Mouse (Mus musculus) megakaryocyte, embryonic 14.5 days (primary cell): Measurements from ENCODE around the gene Slc25a11. TPM values are rescaled to one million over a fixed set of nuclear protein-coding genes. Genes with fewer than 3 reads are reported as not detected.

Experiments
- H3K27me3 ChIP-seq: replicated peaks from 2 replicates; pipeline ENCODE3; 2012; ENCODE audit warnings: inconsistent platforms
- H3K36me3 ChIP-seq: replicated peaks from 2 replicates; pipeline ENCODE3; 2012; ENCODE audit warnings: low read length, inconsistent platforms, mixed read lengths
- H3K4me1 ChIP-seq: 2 replicates; pipeline ENCODE4 v1.6.1; 2012; ENCODE audit warnings: inconsistent platforms
- H3K4me3 ChIP-seq: replicated peaks from 2 replicates; pipeline ENCODE3; 2012; ENCODE audit warnings: moderate library complexity, mild to moderate bottlenecking, inconsistent platforms
- H3K9me3 ChIP-seq: 2 replicates; pipeline ENCODE4 v1.6.1; 2012; ENCODE audit warnings: inconsistent platforms
- FLI1 ChIP-seq: IDR thresholded peaks from 2 replicates; pipeline ENCODE4 v1.6.1; 2012; ENCODE audit warnings: low read length, inconsistent platforms, mixed read lengths
- GATA1 ChIP-seq: IDR thresholded peaks from 3 replicates; pipeline ENCODE4 v1.6.1; 2012; ENCODE audit warnings: mixed read lengths, low read length, inconsistent platforms, borderline replicate concordance
- polyA plus RNA-seq: library from polyadenylated mRNA; stranded (reverse); fragments of >175 nt; gene quantifications from 2 replicates; pipeline ENCODE4 v1.2.3, GENCODE M21; 2012; ENCODE audit warnings: low replicate concordance; ENCODE audit not compliant: insufficient read depth

Gene Slc25a11
- polyA plus RNA-seq, 1 experiment, result 78.7 TPM

GRCm38 (mm10) chr11:70594253-70594989 is 52.9 kb downstream of the Slc25a11 start:
- Histone ChIP-seq H3K27me3 (no peaks in the 10 kb centered on the region), H3K9me3 (no peaks in the 10 kb centered on the region), H3K4me3 (peak overlapping the region; percentile 88), H3K36me3 (peaks cover 81% of the 10 kb centered on the region), H3K4me1 (peaks cover 100% of the 10 kb centered on the region)
- no peak for TF ChIP-seq FLI1
- no peak for TF ChIP-seq GATA1

Other genes starting within 250 kb of the Slc25a11 start
- gene Pelp1, start 237.4 kb downstream of the Slc25a11 start, polyA plus RNA-seq, result 30.9 and 36.1 TPM in 2 replicates
- 1,596 and 3,155 TPM in 2 replicates for gene Arrb2, start 214.8 kb downstream of the Slc25a11 start, polyA plus RNA-seq
- gene Med11, start 195.6 kb downstream of the Slc25a11 start, polyA plus RNA-seq, result 47.7 and 52.0 TPM in 2 replicates
- 2.1 and 3.6 TPM in 2 replicates for gene Zmynd15, start 188.0 kb downstream of the Slc25a11 start, polyA plus RNA-seq
- 1.4 and 23.1 TPM in 2 replicates for gene Cxcl16, start 187.5 kb downstream of the Slc25a11 start, polyA plus RNA-seq
- 0.55 TPM in 1 of 2 replicates, not detected in the other for gene Tm4sf5, start 142.2 kb downstream of the Slc25a11 start, polyA plus RNA-seq
- not detected in 2 replicates for gene Vmo1, start 132.9 kb downstream of the Slc25a11 start, polyA plus RNA-seq
- not detected in 2 replicates for gene Gltpd2, start 128.3 kb downstream of the Slc25a11 start, polyA plus RNA-seq
- gene Psmb6, start 122.1 kb downstream of the Slc25a11 start, polyA plus RNA-seq, result 79.0 and 226 TPM in 2 replicates
- not detected in 2 replicates for gene Gm40193, start 114.5 kb downstream of the Slc25a11 start, polyA plus RNA-seq
- gene Pld2, start 107.4 kb downstream of the Slc25a11 start, polyA plus RNA-seq, result 1.1 TPM in 1 of 2 replicates, not detected in the other
- 122 and 129 TPM in 2 replicates for gene Mink1, start 84.6 kb downstream of the Slc25a11 start, polyA plus RNA-seq
- not detected in 2 replicates for gene 4930544D05Rik, start 31.6 kb downstream of the Slc25a11 start, polyA plus RNA-seq
- gene Chrne, start 28.3 kb downstream of the Slc25a11 start, polyA plus RNA-seq, result 0.83 TPM in 1 of 2 replicates, not detected in the other
- gene Gp1ba, start 8.4 kb downstream of the Slc25a11 start, polyA plus RNA-seq, result 898 and 1,061 TPM in 2 replicates
- gene Rnf167, start 244 bp downstream of the Slc25a11 start, polyA plus RNA-seq, result 102 and 125 TPM in 2 replicates
- 9,580 and 14,702 TPM in 2 replicates for gene Pfn1, start 7.2 kb upstream of the Slc25a11 start, polyA plus RNA-seq
- gene Eno3, start 9.7 kb upstream of the Slc25a11 start, polyA plus RNA-seq, result 4.2 and 8.4 TPM in 2 replicates
- gene Spag7, start 21.9 kb upstream of the Slc25a11 start, polyA plus RNA-seq, result 40.5 and 288 TPM in 2 replicates
- 22.6 and 68.5 TPM in 2 replicates for gene Camta2, start 40.6 kb upstream of the Slc25a11 start, polyA plus RNA-seq
- gene Inca1, start 52.7 kb upstream of the Slc25a11 start, polyA plus RNA-seq, result not detected in 2 replicates
- 6.4 and 13.9 TPM in 2 replicates for gene Kif1c, start 53.1 kb upstream of the Slc25a11 start, polyA plus RNA-seq
- 0.55 TPM in 1 of 2 replicates, not detected in the other for gene Zfp3, start 116.7 kb upstream of the Slc25a11 start, polyA plus RNA-seq
- not detected in 2 replicates for gene Scimp, start 165.1 kb upstream of the Slc25a11 start, polyA plus RNA-seq
- gene Rabep1, start 197.3 kb upstream of the Slc25a11 start, polyA plus RNA-seq, result 2.9 and 29.2 TPM in 2 replicates